Mouse (Mus musculus): ENCODE measurements around the gene Dmbx1.

- TF ChIP-seq CTCF (IDR thresholded peaks at IDR 0.05; ENCODE audit: low read depth) = no peak
- TF ChIP-seq EP300 (IDR thresholded peaks at IDR 0.05; ENCODE audit: low read depth) = no peak
Measured at GRCm38 (mm10) chr4:115911586-115911985, 28.1 kb downstream of the Dmbx1 start.

All from heart, postnatal 0 days (tissue).